Mouse (Mus musculus) MEL (cell line): Measurements from ENCODE around the gene Spag8. TPM values are rescaled to one million over a fixed set of nuclear protein-coding genes. Genes with fewer than 3 reads are reported as not detected.

Experiments
- DNase-seq: peaks from one replicate; pipeline ENCODE4 v3.0.0; 2011; ENCODE audit warnings: low read depth, low spot score
- H3K27ac ChIP-seq: 2 replicates; pipeline ENCODE4 v1.5.1; 2012; ENCODE audit warnings: low read depth, mild to moderate bottlenecking, control low read depth, low read length, moderate library complexity; ENCODE audit not compliant: control insufficient read depth
- H3K27me3 ChIP-seq, 2 experiments: fragments of 150-350 bp in 1 of 2; sonication (generic) in 1 of 2; 2 replicates each; pipeline ENCODE4 v1.6.1; 2012; ENCODE audit warnings: low read length in 2 of 2, mild to moderate bottlenecking in 2 of 2, improper control_type of control experiment in 1 of 2, moderate library complexity in 1 of 2; ENCODE audit not compliant: insufficient read depth in 2 of 2, control insufficient read depth in 1 of 2
- H3K36me3 ChIP-seq, 2 experiments: 2 replicates each; pipeline ENCODE4 v1.6.1; 2012 to 2014; ENCODE audit warnings: low read length in 2 of 2, improper control_type of control experiment in 1 of 2, inconsistent platforms in 1 of 2, mild to moderate bottlenecking in 1 of 2; ENCODE audit not compliant: insufficient read depth in 2 of 2, control insufficient read depth in 1 of 2
- H3K4me1 ChIP-seq, 2 experiments: fragments of 150-350 bp in 1 of 2; sonication (generic) in 1 of 2; 2 replicates each; pipeline ENCODE4 v1.6.1; 2012; ENCODE audit warnings: low read length in 2 of 2, improper control_type of control experiment in 1 of 2, mild to moderate bottlenecking in 1 of 2; ENCODE audit not compliant: insufficient read depth in 2 of 2, control insufficient read depth in 1 of 2
- H3K4me3 ChIP-seq, 2 experiments: fragments of 150-350 bp in 1 of 2; sonication (generic) in 1 of 2; 2 replicates each; pipeline ENCODE4 v1.5.1; 2012; ENCODE audit warnings: low read depth in 2 of 2, low read length in 2 of 2, mild to moderate bottlenecking in 2 of 2, moderate library complexity in 2 of 2, control low read depth in 1 of 2, improper control_type of control experiment in 1 of 2; ENCODE audit not compliant: control insufficient read depth in 1 of 2, insufficient read depth in 1 of 2
- H3K79me2 ChIP-seq: 2 replicates; pipeline ENCODE4 v1.6.1; 2012; ENCODE audit warnings: mild to moderate bottlenecking, low read length, moderate library complexity; ENCODE audit not compliant: control insufficient read depth, poor library complexity, insufficient read depth
- H3K9ac ChIP-seq: 2 replicates; pipeline ENCODE4 v1.6.1; 2012; ENCODE audit warnings: low read depth, mild to moderate bottlenecking, control low read depth, low read length, moderate library complexity; ENCODE audit not compliant: control insufficient read depth, poor library complexity, severe bottlenecking
- H3K9me3 ChIP-seq: fragments of 150-350 bp; sonication (generic); replicated peaks from 2 replicates; pipeline ENCODE4 v1.6.1; 2012; ENCODE audit warnings: mild to moderate bottlenecking, low read length, improper control_type of control experiment, moderate library complexity; ENCODE audit not compliant: insufficient read depth
- BHLHE40 ChIP-seq: IDR thresholded peaks from 2 replicates; pipeline ENCODE4 v1.6.1; 2012; ENCODE audit warnings: low read depth, mild to moderate bottlenecking, inconsistent platforms, low read length, improper control_type of control experiment, borderline replicate concordance
- CHD1 ChIP-seq: IDR thresholded peaks from 2 replicates; pipeline ENCODE4 v1.6.1; 2012; ENCODE audit warnings: low read depth, mild to moderate bottlenecking, inconsistent platforms, low read length, improper control_type of control experiment
- CHD2 ChIP-seq: IDR thresholded peaks from 2 replicates; pipeline ENCODE4 v1.6.1; 2011; ENCODE audit warnings: low read length, improper control_type of control experiment
- CTCF ChIP-seq, 3 experiments: IDR thresholded peaks in 2 of 3; conservative IDR thresholded peaks in 1 of 3; 2 replicates each; pipeline ENCODE4 v1.5.1; 2011 to 2012; ENCODE audit warnings: low read length in 3 of 3, low read depth in 2 of 3, mild to moderate bottlenecking in 2 of 3, improper control_type of control experiment in 1 of 3, inconsistent platforms in 1 of 3, mixed read lengths in 1 of 3, moderate library complexity in 1 of 3; ENCODE audit not compliant: control insufficient read depth in 1 of 3, insufficient read depth in 1 of 3, poor library complexity in 1 of 3, severe bottlenecking in 1 of 3
- E2F4 ChIP-seq: IDR thresholded peaks from 2 replicates; pipeline ENCODE4 v1.6.1; 2011; ENCODE audit warnings: low read depth, low read length, improper control_type of control experiment, borderline replicate concordance
- ETS1 ChIP-seq: IDR thresholded peaks from 2 replicates; pipeline ENCODE4 v1.6.1; 2012; ENCODE audit warnings: low read depth, mild to moderate bottlenecking, inconsistent platforms, low read length, improper control_type of control experiment, moderate library complexity
- GATA1 ChIP-seq: IDR thresholded peaks from 2 replicates; pipeline ENCODE4 v1.6.1; 2011; ENCODE audit warnings: low read depth, low read length, improper control_type of control experiment
- HCFC1 ChIP-seq: IDR thresholded peaks from 2 replicates; pipeline ENCODE4 v1.6.1; 2012; ENCODE audit warnings: low read depth, mild to moderate bottlenecking, inconsistent platforms, low read length, improper control_type of control experiment, moderate library complexity
- JUND ChIP-seq: IDR thresholded peaks from 2 replicates; pipeline ENCODE4 v1.6.1; 2011; ENCODE audit warnings: low read depth, mild to moderate bottlenecking, improper control_type of control experiment, low read length
- KAT2A ChIP-seq: conservative IDR thresholded peaks from 2 replicates; pipeline ENCODE4 v1.6.1; 2012; ENCODE audit warnings: low read depth, low read length, improper control_type of control experiment, inconsistent platforms
- MAFK ChIP-seq: IDR thresholded peaks from 2 replicates; pipeline ENCODE4 v1.6.1; 2011; ENCODE audit warnings: low read depth, mild to moderate bottlenecking, low read length, improper control_type of control experiment, borderline replicate concordance
- MAZ ChIP-seq: IDR thresholded peaks from 2 replicates; pipeline ENCODE4 v1.6.1; 2012; ENCODE audit warnings: low read depth, mild to moderate bottlenecking, inconsistent platforms, low read length, improper control_type of control experiment
- MXI1 ChIP-seq: IDR thresholded peaks from 2 replicates; pipeline ENCODE4 v1.6.1; 2011; ENCODE audit warnings: mild to moderate bottlenecking, low read depth, low read length, improper control_type of control experiment
- MYB ChIP-seq: IDR thresholded peaks from 2 replicates; pipeline ENCODE4 v1.6.1; 2011; ENCODE audit warnings: mild to moderate bottlenecking, low read depth, low read length, improper control_type of control experiment
- MYC ChIP-seq: IDR thresholded peaks from 2 replicates; pipeline ENCODE4 v1.6.1; 2011; ENCODE audit warnings: low read depth, mild to moderate bottlenecking, low read length, improper control_type of control experiment, moderate library complexity
- NRF1 ChIP-seq: IDR thresholded peaks from 2 replicates; pipeline ENCODE4 v1.6.1; 2014; ENCODE audit warnings: low read depth, mild to moderate bottlenecking, inconsistent platforms, low read length, improper control_type of control experiment, moderate library complexity; ENCODE audit not compliant: poor library complexity, insufficient read depth, severe bottlenecking
- POLR2A ChIP-seq, 2 experiments: IDR thresholded peaks; 2 replicates each; pipeline ENCODE4 v1.6.1; 2011 to 2012; ENCODE audit warnings: low read length in 2 of 2, mild to moderate bottlenecking in 2 of 2, control low read depth in 1 of 2, improper control_type of control experiment in 1 of 2, low read depth in 1 of 2, moderate library complexity in 1 of 2; ENCODE audit not compliant: control insufficient read depth in 1 of 2, insufficient read depth in 1 of 2, poor library complexity in 1 of 2
- POLR2AphosphoS5 ChIP-seq: IDR thresholded peaks from 2 replicates; pipeline ENCODE4 v1.6.1; 2012; ENCODE audit warnings: low read depth, borderline replicate concordance, mild to moderate bottlenecking, inconsistent platforms, low read length, moderate library complexity, mixed read lengths
- RAD21 ChIP-seq: IDR thresholded peaks from 2 replicates; pipeline ENCODE4 v1.6.1; 2011; ENCODE audit warnings: mild to moderate bottlenecking, low read depth, low read length, improper control_type of control experiment
- RCOR1 ChIP-seq: IDR thresholded peaks from 2 replicates; pipeline ENCODE4 v1.6.1; 2012; ENCODE audit warnings: low read depth, mild to moderate bottlenecking, inconsistent platforms, low read length, improper control_type of control experiment
- SIN3A ChIP-seq: IDR thresholded peaks from 2 replicates; pipeline ENCODE4 v1.6.1; 2012; ENCODE audit warnings: low read length, improper control_type of control experiment, inconsistent platforms
- SMC3 ChIP-seq: IDR thresholded peaks from 2 replicates; pipeline ENCODE4 v1.6.1; 2011; ENCODE audit warnings: low read depth, low read length, improper control_type of control experiment
- TAL1 ChIP-seq: IDR thresholded peaks from 2 replicates; pipeline ENCODE4 v1.6.1; 2012; ENCODE audit warnings: mild to moderate bottlenecking, inconsistent platforms, low read length, moderate library complexity, mixed read lengths
- TCF12 ChIP-seq: IDR thresholded peaks from 2 replicates; pipeline ENCODE4 v1.6.1; 2014; ENCODE audit warnings: low read depth, mild to moderate bottlenecking, inconsistent platforms, low read length, improper control_type of control experiment, moderate library complexity
- UBTF ChIP-seq: IDR thresholded peaks from 2 replicates; pipeline ENCODE4 v1.6.1; 2012; ENCODE audit warnings: low read depth, mild to moderate bottlenecking, inconsistent platforms, low read length, improper control_type of control experiment, moderate library complexity, borderline replicate concordance; ENCODE audit not compliant: insufficient read depth
- USF1 ChIP-seq: IDR thresholded peaks from 2 replicates; pipeline ENCODE4 v1.6.1; 2014; ENCODE audit warnings: low read depth, mild to moderate bottlenecking, inconsistent platforms, low read length, improper control_type of control experiment, moderate library complexity
- USF2 ChIP-seq, 2 experiments: IDR thresholded peaks; 2 replicates each; pipeline ENCODE4 v1.6.1; 2011 to 2012; ENCODE audit warnings: improper control_type of control experiment in 2 of 2, low read length in 2 of 2, borderline replicate concordance in 1 of 2, inconsistent platforms in 1 of 2, low read depth in 1 of 2, mild to moderate bottlenecking in 1 of 2; ENCODE audit not compliant: insufficient read depth in 1 of 2
- ZC3H11A ChIP-seq: IDR thresholded peaks from 2 replicates; pipeline ENCODE4 v1.6.1; 2012; ENCODE audit warnings: low read depth, mild to moderate bottlenecking, inconsistent platforms, low read length, improper control_type of control experiment
- ZKSCAN1 ChIP-seq: IDR thresholded peaks from 2 replicates; pipeline ENCODE4 v1.6.1; 2012; ENCODE audit warnings: low read depth, mild to moderate bottlenecking, inconsistent platforms, low read length, improper control_type of control experiment, moderate library complexity
- ZNF384 ChIP-seq: IDR thresholded peaks from 2 replicates; pipeline ENCODE4 v1.6.1; 2012; ENCODE audit warnings: low read depth, mild to moderate bottlenecking, inconsistent platforms, low read length, improper control_type of control experiment
- polyA plus RNA-seq, 2 experiments: library from polyadenylated mRNA; stranded (reverse) in 1 of 2; unstranded in 1 of 2; fragments of >175 nt in 1 of 2; fragments of >200 nt in 1 of 2; gene quantifications; 2 replicates each; pipeline versions ENCODE4 v1.2.1 to v1.2.4; 2012; ENCODE audit warnings: low replicate concordance in 2 of 2, low read depth in 1 of 2; ENCODE audit not compliant: insufficient read length in 2 of 2, insufficient read depth in 1 of 2, missing spikeins in 1 of 2
- total RNA-seq: library from RNA; depleted of rRNA; stranded (reverse); fragments of 300-350 nt; gene quantifications from 2 replicates; pipeline ENCODE4 v1.2.3, GENCODE M21; 2012

Spag8 gene
- total and polyA plus RNA-seq, 3 experiments = 0.15 to 0.57 TPM; not detected in 1

DNA sequence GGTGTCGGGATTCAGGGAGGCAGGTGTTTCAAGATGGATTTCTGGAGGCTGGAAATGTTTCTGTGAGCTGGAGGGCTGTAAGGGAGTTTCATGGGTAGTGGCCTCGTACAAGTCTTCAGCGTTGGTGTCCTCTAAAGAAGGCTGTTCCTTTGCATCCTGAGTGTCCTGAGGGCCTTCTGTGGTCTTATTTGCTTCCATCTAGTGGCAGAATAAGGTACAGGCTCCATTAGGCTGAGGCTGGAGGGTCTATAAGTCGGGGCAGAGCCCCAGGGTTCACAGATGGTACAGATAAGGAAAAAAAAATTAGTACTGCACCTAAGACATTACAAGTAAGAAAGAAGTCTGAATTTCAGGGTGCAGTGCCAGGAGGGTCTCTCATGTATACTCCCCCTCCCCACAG is 13.0 kb upstream of the Spag8 start:
- H3K9ac ChIP-seq = no peak overlapping the region
- H3K4me3 ChIP-seq = no peak overlapping the region
- DNase-seq = peak; percentile 58
- H3K79me2 ChIP-seq = no peaks in the 10 kb centered on the region; the same call in 1 of the 2 replicates
- TF ChIP-seq SMC3 (peak; percentile 87), POLR2A (IDR thresholded peaks at IDR 0.05; ENCODE audit: control insufficient read depth in 1 of 2, insufficient read depth in 1 of 2, low read depth in 1 of 2, low read length in 2 of 2, poor library complexity in 1 of 2) (no peak), TAL1 (no peak), NRF1 (no peak), POLR2AphosphoS5 (no peak), RAD21 (peak; percentile 56), ETS1 (no peak), ZKSCAN1 (no peak), USF2 (IDR thresholded peaks at IDR 0.05; ENCODE audit: borderline replicate concordance in 1 of 2, insufficient read depth in 1 of 2, low read depth in 1 of 2, low read length in 2 of 2) (no peak), USF1 (no peak), GATA1 (no peak), RCOR1 (no peak), MAFK (no peak), HCFC1 (no peak), MXI1 (no peak), CHD1 (no peak), E2F4 (no peak), MYB (no peak), CTCF (IDR thresholded peaks at IDR 0.05 in 2 of 3, conservative IDR thresholded peaks at IDR 0.05 in 1 of 3; ENCODE audit: control insufficient read depth in 1 of 3, insufficient read depth in 1 of 3, low read depth in 2 of 3, low read length in 3 of 3, poor library complexity in 1 of 3, severe bottlenecking in 1 of 3) (peak; percentile 41 to 71 (median 55); a peak in 5 of 6 replicates), TCF12 (no peak), KAT2A (no peak), MAZ (no peak), MYC (no peak), CHD2 (no peak), SIN3A (no peak), BHLHE40 (no peak), UBTF (no peak), ZNF384 (0 out of 2 replicates have a peak, but pooled peaks have one; percentile 25), JUND (no peak), ZC3H11A (peak; percentile 67)
- H3K9me3 ChIP-seq = no peaks in the 10 kb centered on the region
- no peak overlapping the region for H3K27ac ChIP-seq
- H3K27me3 ChIP-seq = peaks cover 6 to 14% of the 10 kb centered on the region in 2 experiments
- no peaks in the 10 kb centered on the region; a peak in 1 of 4 replicates for H3K36me3 ChIP-seq
- peaks cover 0 to 12% of the 10 kb centered on the region in 2 experiments; a peak in 2 of 4 replicates for H3K4me1 ChIP-seq
